In the genomic region with DNA sequence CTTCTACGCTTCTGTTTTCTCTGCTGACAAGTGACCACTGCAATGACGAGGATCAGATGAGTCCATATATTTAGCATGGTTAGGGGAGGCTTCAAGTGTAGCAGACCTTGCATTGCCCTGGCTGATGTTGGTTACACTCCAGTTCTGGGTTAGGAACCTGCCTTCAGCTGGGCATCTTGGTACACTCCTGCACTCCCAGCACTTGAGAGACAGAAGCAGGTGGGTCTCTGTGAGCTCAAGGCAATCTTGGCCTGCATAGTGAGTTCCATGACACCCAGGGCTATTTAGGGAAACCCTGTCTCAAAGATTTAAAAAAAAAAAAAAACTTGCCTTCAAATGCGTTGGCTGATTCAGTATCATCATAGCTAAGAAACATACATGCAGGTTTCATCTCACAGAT, we compare ENCODE assay signal across 10 mouse cellular contexts.
"Had no signal": no experiment of that assay in that cellular context is flagged by ENCODE, and none has a peak within 500 bp of the region (broad histone marks: within the 10 kb centered on the region; RNA-seq: fewer than 3 reads in every experiment).

No protein-coding gene starts in this region.

- DNase-seq: heart, adult 18-20 months; heart, postnatal 10 days; heart, postnatal 4 days; kidney, adult 18-20 months; kidney, adult 8-10 months; kidney, postnatal 14 days; kidney, postnatal 36 days; layer of hippocampus, adult 9-11 months; layer of hippocampus, postnatal 36 days; left cerebral cortex, postnatal 4 days had no signal
